Mouse (Mus musculus): ENCODE measurements around the gene Gm6793. TPM values are rescaled to one million over a fixed set of nuclear protein-coding genes. Genes with fewer than 3 reads are reported as not detected.
A peak's percentile ranks its signal among the peaks of the same experiment; 100 is the strongest.

Gene Gm6793
- total RNA-seq, 2 experiments from 2014 or later = not detected

- no peak for DNase-seq (ENCODE audit: low spot score in 2 of 2)
- Histone ChIP-seq H3K27ac (no peak overlapping the region), H3K4me3 (no peak overlapping the region)
- TF ChIP-seq CTCF (conservative IDR thresholded peaks at IDR 0.05) = no peak
Observed at GRCm38 (mm10) chr8:111975706-111976105, 39.1 kb downstream of the Gm6793 start.

GRCm38 (mm10) chr8:111974138-111974537 is 40.7 kb downstream of the Gm6793 start:
- Histone ChIP-seq H3K4me3 (no peak overlapping the region), H3K27ac (no peak overlapping the region)
- TF ChIP-seq CTCF (conservative IDR thresholded peaks at IDR 0.05) = no peak
- no peak for DNase-seq (ENCODE audit: low spot score in 2 of 2)

DNA sequence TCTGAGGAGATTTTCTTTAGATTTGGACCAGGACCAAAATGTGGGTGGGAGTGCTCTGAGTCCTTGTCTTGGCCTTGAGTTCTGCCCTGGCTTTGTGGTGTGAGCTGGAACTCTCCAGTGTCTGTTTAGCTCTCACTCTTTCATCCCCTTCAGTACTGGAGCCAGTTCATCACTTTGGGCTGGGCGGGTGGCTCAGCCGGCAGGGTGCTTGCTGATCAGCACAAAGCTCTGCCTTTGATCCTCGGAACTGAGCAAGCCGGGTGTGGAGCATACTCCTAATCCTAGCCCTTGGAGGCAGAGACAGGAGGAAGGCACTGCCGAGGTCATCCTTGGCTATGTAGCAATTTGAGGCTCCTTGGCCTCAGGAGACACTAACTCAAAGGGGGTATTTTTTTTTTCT is 45.8 kb downstream of the Gm6793 start:
- DNase-seq (ENCODE audit: low spot score in 2 of 2) = no peak
- no peak overlapping the region for H3K27ac ChIP-seq
- H3K4me3 ChIP-seq = no peak overlapping the region
- no peak for TF ChIP-seq CTCF (conservative IDR thresholded peaks at IDR 0.05)

DNA sequence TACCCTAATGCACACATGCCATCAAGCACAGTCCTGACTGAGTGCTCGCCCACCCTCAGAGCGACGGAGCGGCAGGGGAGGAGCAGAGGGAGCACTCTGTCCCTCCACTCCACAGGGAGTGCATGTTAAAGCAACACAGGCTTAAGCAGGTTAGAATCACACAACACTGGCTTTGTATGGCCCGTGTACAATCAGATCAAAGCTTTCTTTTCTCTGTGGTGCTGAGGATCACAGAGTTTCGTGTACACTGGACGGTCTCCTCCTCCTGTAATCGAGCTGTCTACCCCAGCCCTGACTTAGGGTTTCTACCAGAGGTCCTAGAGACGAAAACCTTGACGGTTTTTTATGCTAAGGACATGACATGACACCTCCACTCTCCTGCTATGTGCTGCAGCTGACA is 46.3 kb downstream of the Gm6793 start:
- H3K27ac ChIP-seq = no peak overlapping the region
- DNase-seq (ENCODE audit: low spot score in 2 of 2) = no peak
- no peak overlapping the region for H3K4me3 ChIP-seq
- no peak for TF ChIP-seq CTCF (conservative IDR thresholded peaks at IDR 0.05)

DNA sequence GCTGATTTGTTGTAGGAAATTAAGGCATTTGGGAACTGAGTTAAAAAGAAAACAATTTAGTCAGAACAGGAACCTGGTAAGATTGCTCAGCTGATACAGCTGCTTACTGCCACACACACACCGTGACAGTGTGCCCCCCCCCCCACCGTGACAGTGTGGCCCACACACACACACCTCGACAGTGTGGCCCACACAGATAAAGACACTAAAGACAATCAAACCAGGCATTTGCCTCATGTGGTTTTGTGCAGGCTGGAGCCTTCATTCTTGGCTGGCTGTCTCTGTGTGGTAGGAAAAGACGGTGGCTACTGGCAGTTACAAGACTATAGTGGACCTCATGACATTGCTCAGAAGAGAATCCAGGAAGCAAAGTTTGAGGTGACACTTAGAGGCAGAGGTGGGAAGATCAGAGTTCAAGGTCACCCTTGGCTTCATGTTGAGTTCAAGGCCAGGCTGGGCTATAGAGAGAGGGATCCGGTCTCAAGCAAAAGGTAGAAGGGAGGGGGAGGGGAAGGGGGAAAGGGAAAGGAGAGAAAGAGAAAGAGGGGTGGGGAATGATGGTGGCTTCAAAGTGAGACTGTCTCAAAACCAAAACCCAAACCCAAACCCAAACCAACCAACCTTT is 47.5 kb downstream of the Gm6793 start:
- no peak for DNase-seq (ENCODE audit: low spot score in 2 of 2)
- no peak overlapping the region for H3K4me3 ChIP-seq
- no peak for TF ChIP-seq CTCF (conservative IDR thresholded peaks at IDR 0.05)
- no peak overlapping the region for H3K27ac ChIP-seq

GRCm38 (mm10) chr8:111964849-111965561 is 49.8 kb downstream of the Gm6793 start:
- Histone ChIP-seq H3K27ac (peak overlapping the region; percentile 39; the same call in 1 of the 2 replicates), H3K4me3 (no peak overlapping the region)
- no peak for TF ChIP-seq CTCF (conservative IDR thresholded peaks at IDR 0.05)
- DNase-seq (ENCODE audit: low spot score in 2 of 2) = no peak

DNA sequence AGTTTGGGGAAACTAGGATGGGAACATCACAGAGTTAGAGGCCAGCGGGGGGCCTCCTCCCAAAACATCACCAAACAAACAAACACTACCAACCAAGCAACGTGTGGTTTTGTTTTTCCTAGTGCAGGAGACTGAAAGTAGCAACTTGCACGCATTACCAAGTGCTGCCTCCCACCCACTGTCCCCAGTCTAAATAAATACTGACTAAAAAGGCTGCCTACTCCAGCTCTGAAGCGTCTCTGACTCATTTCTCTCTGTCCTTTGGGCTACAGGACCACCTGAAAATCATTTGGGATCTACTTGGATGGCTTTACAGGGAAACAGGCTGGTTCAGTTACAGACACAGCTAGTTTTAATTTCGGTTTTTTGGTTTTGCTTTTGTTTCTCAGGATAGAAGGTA is 50.5 kb downstream of the Gm6793 start:
- H3K27ac ChIP-seq = peak overlapping the region; percentile 39; the same call in 1 of the 2 replicates
- DNase-seq (ENCODE audit: low spot score in 2 of 2) = no peak
- H3K4me3 ChIP-seq = no peak overlapping the region
- no peak for TF ChIP-seq CTCF (conservative IDR thresholded peaks at IDR 0.05)

DNA sequence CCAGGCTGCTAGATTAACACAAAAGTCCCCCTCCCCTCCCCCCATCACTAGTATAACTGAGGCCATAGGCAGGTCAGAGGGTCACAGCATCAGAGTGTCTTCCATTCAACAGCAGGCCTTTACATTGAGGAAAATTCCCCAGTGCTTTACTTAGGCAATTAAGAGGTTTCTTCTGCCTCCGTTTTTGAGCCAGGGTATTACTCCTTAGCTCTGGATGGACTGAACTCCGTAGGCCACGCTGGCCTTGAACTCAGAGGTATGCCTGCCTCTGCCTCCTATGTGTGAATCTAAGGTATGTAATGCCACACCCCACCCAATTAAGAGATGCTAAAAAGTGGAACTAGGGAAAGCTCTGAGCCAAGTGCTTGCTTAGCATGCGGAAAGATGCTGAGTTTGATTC is 51.3 kb downstream of the Gm6793 start:
- no peak for DNase-seq (ENCODE audit: low spot score in 2 of 2)
- no peak for TF ChIP-seq CTCF (conservative IDR thresholded peaks at IDR 0.05)
- H3K4me3 ChIP-seq = no peak overlapping the region
- no peak overlapping the region for H3K27ac ChIP-seq

Other genes starting within 250 kb of the Gm6793 start
- 10 to 100 TPM; 76.3 to 81.2 TPM for gene Cfdp1, start 160.7 kb downstream of the Gm6793 start, total RNA-seq (2021)
- 1 to 10 TPM; 3.9 to 4.5 TPM for gene Tmem170, start 138.3 kb downstream of the Gm6793 start, total RNA-seq (2021)
- gene Chst5, start 104.6 kb downstream of the Gm6793 start, total RNA-seq (2021) = under 1 TPM; 0.44 to 0.79 TPM
- 10 to 100 TPM; 11.7 to 13.9 TPM for gene Tmem231, start 81.2 kb downstream of the Gm6793 start, total RNA-seq (2021)
- gene Gabarapl2, start 74.3 kb downstream of the Gm6793 start, total RNA-seq (2021) = 100 to 1,000 TPM; 208 to 225 TPM
- gene Adat1, start 22.7 kb downstream of the Gm6793 start, total RNA-seq (2021) = 1 to 10 TPM; 6.9 TPM
- gene Kars, start 3.7 kb downstream of the Gm6793 start, total RNA-seq (2021) = 10 to 100 TPM; 76.7 to 78.4 TPM
- gene Terf2ip, start 3.6 kb downstream of the Gm6793 start, total RNA-seq (2021) = 10 to 100 TPM; 42.8 to 45.2 TPM